Mouse (Mus musculus): Measurements from ENCODE around the gene Senp7.

DNA sequence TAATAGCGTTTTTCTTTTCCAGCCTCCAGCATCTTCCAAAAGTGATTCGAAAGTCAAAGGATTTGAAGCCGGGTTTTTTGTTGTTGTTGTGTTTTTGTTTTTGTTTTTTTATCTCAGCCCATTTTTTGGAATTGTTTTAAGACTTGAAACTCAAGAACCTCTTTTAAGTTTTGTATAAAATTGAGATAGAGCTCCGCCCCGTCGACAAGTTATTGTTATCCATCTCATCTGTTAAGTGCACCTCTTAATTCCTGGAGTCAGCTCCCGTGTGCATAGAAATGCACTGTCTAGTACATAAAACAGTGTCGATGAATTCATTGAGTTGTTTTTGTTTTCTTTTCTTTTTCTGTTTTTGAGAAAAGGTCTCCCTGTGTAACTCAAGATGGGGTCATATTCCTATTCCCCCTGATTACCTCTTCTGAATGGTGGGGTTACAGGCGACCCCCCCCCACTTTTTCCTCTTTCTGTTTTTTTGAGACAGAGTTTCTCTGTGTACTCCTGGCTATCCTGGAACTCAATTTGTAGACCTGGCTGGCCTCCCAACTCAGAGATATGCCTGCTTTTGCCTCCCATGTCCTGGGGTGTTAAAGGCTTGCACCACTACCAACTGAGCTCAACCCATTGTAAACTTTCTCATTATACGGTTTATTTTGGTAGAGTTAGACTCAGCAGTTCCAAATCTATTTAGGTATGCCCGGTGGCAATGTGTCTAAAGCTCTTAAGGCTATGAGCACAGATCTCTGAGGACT lies 28.2 kb downstream of the Senp7 start:
- TF ChIP-seq POLR2A (IDR thresholded peaks at IDR 0.05; ENCODE audit: low read depth, low read length) (no peak), CTCF (IDR thresholded peaks at IDR 0.05; ENCODE audit: borderline replicate concordance, insufficient read depth, low read length) (no peak)
